Mouse (Mus musculus) CH12.LX (cell line): ENCODE measurements around the gene Lrp4. TPM values are rescaled to one million over a fixed set of nuclear protein-coding genes. Genes with fewer than 3 reads are reported as not detected.

Source experiments
- DNase-seq: peaks from one replicate; pipeline ENCODE4 v3.0.0-alpha.2; 2013; ENCODE audit errors: extremely low read depth
- H3K27ac ChIP-seq: 2 replicates; pipeline ENCODE4 v1.5.1; 2012; ENCODE audit warnings: low read depth, mild to moderate bottlenecking, control low read depth, moderate library complexity; ENCODE audit not compliant: insufficient read depth
- H3K27me3 ChIP-seq: replicated peaks from 2 replicates; pipeline ENCODE3; 2012; ENCODE audit warnings: inconsistent platforms
- H3K36me3 ChIP-seq, 2 experiments: replicated peaks in 1 of 2; 2 replicates each; pipeline versions ENCODE3 to v1.6.1; 2012; ENCODE audit warnings: inconsistent platforms in 1 of 2, low read length in 1 of 2, mild to moderate bottlenecking in 1 of 2, mixed read lengths in 1 of 2, moderate library complexity in 1 of 2; ENCODE audit not compliant: control insufficient read depth in 1 of 2, insufficient read depth in 1 of 2
- H3K4me1 ChIP-seq, 2 experiments: 2 replicates each; pipeline ENCODE4 v1.6.1; 2012; ENCODE audit warnings: inconsistent platforms in 1 of 2, moderate library complexity in 1 of 2; ENCODE audit not compliant: insufficient read depth in 2 of 2, control insufficient read depth in 1 of 2
- H3K4me2 ChIP-seq: 2 replicates; pipeline ENCODE4 v1.6.1; 2012; ENCODE audit warnings: low read depth, mild to moderate bottlenecking, control low read depth; ENCODE audit not compliant: poor library complexity, insufficient read depth, severe bottlenecking
- H3K4me3 ChIP-seq, 3 experiments: fragments of 150-350 bp in 1 of 3; sonication (generic) in 1 of 3; replicated peaks in 1 of 3; 2 replicates each; pipeline versions ENCODE3 to v1.5.1; 2011 to 2012; ENCODE audit warnings: low read depth in 2 of 3, low read length in 2 of 3, mild to moderate bottlenecking in 2 of 3, moderate library complexity in 2 of 3, control low read depth in 1 of 3, improper control_type of control experiment in 1 of 3, inconsistent platforms in 1 of 3, mixed read lengths in 1 of 3; ENCODE audit not compliant: poor library complexity in 1 of 3
- H3K79me2 ChIP-seq: replicated peaks from 2 replicates; pipeline ENCODE4 v1.6.1; 2012; ENCODE audit warnings: mild to moderate bottlenecking, moderate library complexity; ENCODE audit not compliant: control insufficient read depth, poor library complexity, insufficient read depth, severe bottlenecking; ENCODE audit errors: extremely low read depth
- H3K9ac ChIP-seq: 2 replicates; pipeline ENCODE4 v1.6.1; 2012; ENCODE audit warnings: low read depth, mild to moderate bottlenecking, control low read depth, moderate library complexity; ENCODE audit not compliant: insufficient read depth
- H3K9me3 ChIP-seq: replicated peaks from 2 replicates; pipeline ENCODE3; 2012; ENCODE audit warnings: low read length, inconsistent platforms, mixed read lengths
- CHD2 ChIP-seq: IDR thresholded peaks from 2 replicates; pipeline ENCODE4 v1.6.1; 2011; ENCODE audit warnings: low read length, improper control_type of control experiment
- CTCF ChIP-seq, 2 experiments: IDR thresholded peaks in 1 of 2; conservative IDR thresholded peaks in 1 of 2; 2 replicates each; pipeline ENCODE4 v1.5.1; 2011 to 2012; ENCODE audit warnings: low read depth in 2 of 2, low read length in 2 of 2, improper control_type of control experiment in 1 of 2, inconsistent platforms in 1 of 2, mild to moderate bottlenecking in 1 of 2, moderate library complexity in 1 of 2
- E2F4 ChIP-seq: IDR thresholded peaks from 2 replicates; pipeline ENCODE4 v1.6.1; 2011; ENCODE audit warnings: low read depth, low read length, improper control_type of control experiment; ENCODE audit not compliant: insufficient replicate concordance
- ELF1 ChIP-seq: IDR thresholded peaks from 2 replicates; pipeline ENCODE4 v1.6.1; 2014; ENCODE audit warnings: low read depth, mild to moderate bottlenecking, inconsistent platforms, low read length, improper control_type of control experiment
- HCFC1 ChIP-seq: IDR thresholded peaks from 2 replicates; pipeline ENCODE4 v1.6.1; 2012; ENCODE audit warnings: low read depth, mild to moderate bottlenecking, inconsistent platforms, low read length, improper control_type of control experiment
- IRF4 ChIP-seq: IDR thresholded peaks from 2 replicates; pipeline ENCODE4 v1.6.1; 2014; ENCODE audit warnings: low read depth, mild to moderate bottlenecking, inconsistent platforms, low read length, improper control_type of control experiment
- JUN ChIP-seq: IDR thresholded peaks from 2 replicates; pipeline ENCODE4 v1.6.1; 2011; ENCODE audit warnings: low read depth, mild to moderate bottlenecking, low read length, improper control_type of control experiment, moderate library complexity; ENCODE audit not compliant: insufficient read depth
- KAT2A ChIP-seq: IDR thresholded peaks from 2 replicates; pipeline ENCODE4 v1.6.1; 2012; ENCODE audit warnings: low read length, improper control_type of control experiment, inconsistent platforms; ENCODE audit not compliant: insufficient replicate concordance
- MAZ ChIP-seq: IDR thresholded peaks from 2 replicates; pipeline ENCODE4 v1.6.1; 2012; ENCODE audit warnings: low read depth, mild to moderate bottlenecking, inconsistent platforms, low read length, improper control_type of control experiment, moderate library complexity
- MXI1 ChIP-seq: IDR thresholded peaks from 2 replicates; pipeline ENCODE4 v1.6.1; 2011; ENCODE audit warnings: mild to moderate bottlenecking, low read depth, low read length, improper control_type of control experiment
- MYC ChIP-seq: IDR thresholded peaks from 2 replicates; pipeline ENCODE4 v1.6.1; 2011; ENCODE audit warnings: low read depth, mild to moderate bottlenecking, improper control_type of control experiment, low read length
- NELFE ChIP-seq: IDR thresholded peaks from 2 replicates; pipeline ENCODE4 v1.6.1; 2011; ENCODE audit warnings: low read depth, low read length, improper control_type of control experiment
- RCOR1 ChIP-seq: conservative IDR thresholded peaks from 2 replicates; pipeline ENCODE4 v1.6.1; 2012; ENCODE audit warnings: low read depth, mild to moderate bottlenecking, inconsistent platforms, low read length, improper control_type of control experiment
- SMC3 ChIP-seq: IDR thresholded peaks from 2 replicates; pipeline ENCODE4 v1.6.1; 2011; ENCODE audit warnings: low read depth, low read length, improper control_type of control experiment
- TCF12 ChIP-seq: IDR thresholded peaks from 2 replicates; pipeline ENCODE4 v1.6.1; 2014; ENCODE audit warnings: low read depth, mild to moderate bottlenecking, inconsistent platforms, low read length, improper control_type of control experiment
- UBTF ChIP-seq: IDR thresholded peaks from 2 replicates; pipeline ENCODE4 v1.6.1; 2012; ENCODE audit warnings: low read depth, mild to moderate bottlenecking, inconsistent platforms, low read length, improper control_type of control experiment, moderate library complexity
- dilution Hi-C: fragments of 300-500 bp; cut with MboI; formaldehyde crosslinking; loops from 2 replicates; pipeline ENCODE4 v1.14.3; 2020; ENCODE audit warnings: low sequenced_read_pairs; ENCODE audit not compliant: extremely low pct_unique_long_range_greater_than_20kb, extremely low pct_ligation_motif_present
- in situ Hi-C: fragments of 300-500 bp; cut with MboI; formaldehyde crosslinking; loops from 3 replicates; pipeline ENCODE4 v1.14.3; 2019; ENCODE audit warnings: low sequenced_read_pairs, low pct_ligation_motif_present, low pct_unique_long_range_greater_than_20kb, mixed read lengths
- polyA plus RNA-seq: library from polyadenylated mRNA; unstranded; fragments of >175 nt; gene quantifications from 2 replicates; pipeline ENCODE4 v1.2.1, GENCODE M21; 2012; ENCODE audit warnings: low read depth; ENCODE audit not compliant: insufficient read length
- total RNA-seq, 2 experiments: library from RNA; depleted of rRNA; stranded (reverse); fragments of 300-350 nt in 1 of 2; fragments of >200 nt in 1 of 2; gene quantifications; 2 replicates each; pipeline ENCODE4 v1.2.3; 2012 to 2014

Gene Lrp4
- total and polyA plus RNA-seq, 3 experiments: 0.91 to 5.9 (median 1.0) TPM

GRCm38 (mm10) chr2:91426321-91426720 lies 31.0 kb upstream of the Lrp4 start:
- no peaks in the 10 kb centered on the region for H3K79me2 ChIP-seq
- dilution Hi-C loops: no loop called here
- DNase-seq: no peak
- H3K36me3 ChIP-seq: peaks cover 4 to 8% of the 10 kb centered on the region in 2 experiments
- TF ChIP-seq IRF4: no peak
- TF ChIP-seq, all 38 proteins: peak for 0
- Histone ChIP-seq H3K27me3 (no peaks in the 10 kb centered on the region), H3K9me3 (no peaks in the 10 kb centered on the region), H3K27ac (no peak overlapping the region), H3K9ac (no peak overlapping the region), H3K4me2 (no peak overlapping the region), H3K4me1 (peaks cover 2 to 3% of the 10 kb centered on the region in 2 experiments; a peak in 1 of 4 replicates), H3K4me3 (no peak overlapping the region)
- in situ Hi-C loops: no loop called here

- Histone ChIP-seq H3K4me3 (no peak overlapping the region), H3K79me2 (no peaks in the 10 kb centered on the region), H3K4me1 (peaks cover under 1 to 2% of the 10 kb centered on the region in 2 experiments; a peak in 1 of 4 replicates), H3K9me3 (no peaks in the 10 kb centered on the region), H3K27me3 (no peaks in the 10 kb centered on the region), H3K9ac (no peak overlapping the region), H3K27ac (no peak overlapping the region), H3K4me2 (no peak overlapping the region), H3K36me3 (peaks cover 0 to 3% of the 10 kb centered on the region in 2 experiments)
- no peak for DNase-seq
- TF ChIP-seq MYC (no peak), E2F4 (no peak), SMC3 (no peak), TCF12 (no peak), MAZ (no peak), KAT2A (no peak), CHD2 (no peak), NELFE (no peak), MXI1 (no peak), UBTF (no peak), CTCF (conservative IDR thresholded peaks at IDR 0.05 in 1 of 2, IDR thresholded peaks at IDR 0.05 in 1 of 2; ENCODE audit: low read depth in 2 of 2, low read length in 2 of 2) (no peak), JUN (no peak), ELF1 (no peak), HCFC1 (no peak), RCOR1 (no peak)
- in situ Hi-C loops (no loop called here), dilution Hi-C loops (no loop called here)
Measured at GRCm38 (mm10) chr2:91429146-91429545, 28.2 kb upstream of the Lrp4 start.
